Mouse (Mus musculus) adrenal gland, postnatal 10 days (tissue): ENCODE measurements around the gene Cdh3. TPM values are rescaled to one million over a fixed set of nuclear protein-coding genes. Genes with fewer than 3 reads are reported as not detected.
A peak's percentile ranks its signal among the peaks of the same experiment; 100 is the strongest.
"Not testable (repeated sequence)": the region's sequence is repeated elsewhere in the genome, so short reads cannot be mapped to it uniquely, and the experiment has no call there.

Source experiments
- DNase-seq: peaks from one replicate; pipeline ENCODE4 v3.0.0; 2021; ENCODE audit warnings: mixed read lengths
- total RNA-seq, 2 experiments: library from RNA; stranded (reverse); gene quantifications; 2 replicates each; pipeline ENCODE4 v1.2.3; 2021

Cdh3 gene
- total RNA-seq, 2 experiments from 2014 or later: 1.1 TPM

- no peak for DNase-seq
These were observed 61.0 kb downstream of the Cdh3 start for GRCm38 (mm10) chr8:106571551-106572172.

GRCm38 (mm10) chr8:106572175-106572574 lies 61.5 kb downstream of the Cdh3 start:
- DNase-seq: not testable (repeated sequence)

- DNase-seq: not testable (repeated sequence)
These were observed 62.5 kb downstream of the Cdh3 start, which contains the start of gene Gm10073 for GRCm38 (mm10) chr8:106573168-106573567. TSS of gene Gm10073 (minus strand) at chr8:106573461.

- DNase-seq: no peak
These were observed 63.6 kb downstream of the Cdh3 start for GRCm38 (mm10) chr8:106574283-106574682.

GRCm38 (mm10) chr8:106576849-106577555 lies 66.3 kb downstream of the Cdh3 start:
- peak; percentile 28 for DNase-seq

GRCm38 (mm10) chr8:106579510-106579909 lies 68.8 kb downstream of the Cdh3 start:
- no peak for DNase-seq

GRCm38 (mm10) chr8:106581344-106582088 lies 70.8 kb downstream of the Cdh3 start:
- no peak for DNase-seq

GRCm38 (mm10) chr8:106584942-106585670 lies 74.4 kb downstream of the Cdh3 start:
- no peak for DNase-seq

GRCm38 (mm10) chr8:106585671-106586037 lies 75.0 kb downstream of the Cdh3 start:
- DNase-seq: no peak

- DNase-seq: no peak
These were observed 76.2 kb downstream of the Cdh3 start for GRCm38 (mm10) chr8:106586896-106587295.

- DNase-seq: no peak
These were observed 78.0 kb downstream of the Cdh3 start for GRCm38 (mm10) chr8:106588443-106589431.

GRCm38 (mm10) chr8:106592458-106592857 lies 81.8 kb downstream of the Cdh3 start:
- DNase-seq: no peak

- not testable (repeated sequence) for DNase-seq
These were observed 84.9 kb downstream of the Cdh3 start for GRCm38 (mm10) chr8:106595623-106596022.

- DNase-seq: no peak
These were observed 86.4 kb downstream of the Cdh3 start for GRCm38 (mm10) chr8:106597067-106597466.

- no peak for DNase-seq
These were observed 88.7 kb downstream of the Cdh3 start for GRCm38 (mm10) chr8:106599265-106599979.

- peak; percentile 48 for DNase-seq
These were observed 92.6 kb downstream of the Cdh3 start, which contains the start of gene Cdh1 for GRCm38 (mm10) chr8:106603131-106603819. TSS of gene Cdh1 (plus strand) at chr8:106603351.

- DNase-seq: no peak
These were observed 93.2 kb downstream of the Cdh3 start for GRCm38 (mm10) chr8:106603933-106604332.

GRCm38 (mm10) chr8:106605657-106606056 lies 95.0 kb downstream of the Cdh3 start:
- DNase-seq: no peak

GRCm38 (mm10) chr8:106606121-106606520 lies 95.4 kb downstream of the Cdh3 start:
- no peak for DNase-seq
